Mouse (Mus musculus) heart, adult 9 months (tissue): ENCODE data around the gene Fpr-rs7.

Source experiments
- DNase-seq, 2 experiments: peaks; one replicate each; pipeline ENCODE4 v3.0.0; 2022; ENCODE audit warnings: low spot score in 2 of 2

Fpr-rs7 gene

DNA sequence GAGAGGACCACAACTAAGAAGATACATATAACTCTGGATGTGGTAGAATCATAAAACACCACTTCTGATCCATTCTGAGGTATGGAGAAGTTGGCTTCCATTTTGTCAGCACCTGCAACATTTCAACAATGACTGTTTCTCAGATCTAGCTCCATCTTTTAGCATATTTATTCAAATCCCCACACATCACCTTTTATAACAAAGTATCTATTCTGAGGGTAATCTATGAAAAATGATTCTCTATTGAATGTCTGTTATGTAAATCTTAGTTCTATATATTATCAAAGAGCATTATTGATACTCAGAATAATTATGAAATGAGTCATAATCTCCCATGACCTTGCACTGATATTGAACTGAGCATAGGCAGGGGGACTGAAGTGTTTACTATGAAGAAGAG, at the start of gene Fpr-rs7:
Gene Fpr-rs7, minus strand, starts transcription at position 101 of the 400 bp plus-strand sequence.
- no peak for DNase-seq

DNA sequence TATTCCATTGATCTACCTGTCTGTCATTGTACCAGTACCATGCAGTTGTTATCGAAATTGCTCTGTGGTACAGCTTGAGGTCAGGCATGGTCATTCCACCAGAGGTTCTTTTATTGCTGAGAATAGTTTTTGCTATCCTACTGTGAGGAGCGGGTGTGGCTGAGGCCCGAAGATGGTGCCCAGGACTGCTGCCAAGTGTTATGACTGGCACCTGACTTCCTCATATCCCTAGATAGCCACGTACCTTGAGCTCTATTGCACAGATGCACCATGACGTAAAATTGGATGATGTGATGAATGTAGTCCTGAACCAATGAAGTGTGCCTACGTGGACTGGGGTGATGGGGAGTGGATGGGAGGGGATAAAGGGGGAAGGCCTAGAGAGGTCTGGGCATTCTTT, 39.9 kb downstream of the Fpr-rs7 start:
- no peak for DNase-seq

DNA sequence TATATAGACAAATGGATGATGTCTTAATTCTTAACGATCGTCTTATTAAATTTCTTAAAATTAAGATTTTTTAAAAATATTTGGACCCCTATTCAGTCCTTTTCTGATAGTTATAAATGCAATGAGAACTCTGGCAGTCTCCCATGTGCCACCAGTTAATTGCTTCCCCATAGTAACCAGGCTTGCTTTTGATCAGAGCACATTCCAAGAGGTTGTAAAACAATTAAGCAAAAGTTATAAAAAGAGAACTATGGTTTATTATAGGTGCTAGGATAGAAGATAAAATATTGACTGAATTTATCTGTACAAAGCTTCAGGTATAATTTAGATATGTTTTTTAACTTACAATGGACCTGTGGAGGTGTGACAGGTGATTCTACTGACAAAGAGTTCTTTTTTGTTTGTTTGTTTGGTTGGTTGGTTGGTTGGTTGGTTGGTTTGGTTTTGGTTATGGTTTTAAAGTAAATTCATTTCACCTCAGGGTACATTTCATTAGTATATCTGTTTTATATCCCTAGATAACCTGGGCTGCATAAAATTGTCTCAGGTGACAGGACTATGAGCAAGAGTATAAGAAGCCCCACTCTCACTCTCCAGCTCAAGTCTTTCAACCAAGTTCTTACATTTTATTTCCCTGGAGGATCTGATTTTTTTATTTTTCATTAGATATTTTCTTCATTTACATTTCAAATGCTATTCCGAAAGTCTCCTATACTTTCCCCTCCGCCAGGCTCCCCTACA, 42.2 kb downstream of the Fpr-rs7 start:
- DNase-seq: no peak
